Mouse (Mus musculus) retina, postnatal 1 day (tissue): ENCODE results near the gene Sim2.

Experiments used
- DNase-seq: peaks from one replicate; pipeline ENCODE4 v3.0.0-alpha.2; 2012

The Sim2 gene

DNA sequence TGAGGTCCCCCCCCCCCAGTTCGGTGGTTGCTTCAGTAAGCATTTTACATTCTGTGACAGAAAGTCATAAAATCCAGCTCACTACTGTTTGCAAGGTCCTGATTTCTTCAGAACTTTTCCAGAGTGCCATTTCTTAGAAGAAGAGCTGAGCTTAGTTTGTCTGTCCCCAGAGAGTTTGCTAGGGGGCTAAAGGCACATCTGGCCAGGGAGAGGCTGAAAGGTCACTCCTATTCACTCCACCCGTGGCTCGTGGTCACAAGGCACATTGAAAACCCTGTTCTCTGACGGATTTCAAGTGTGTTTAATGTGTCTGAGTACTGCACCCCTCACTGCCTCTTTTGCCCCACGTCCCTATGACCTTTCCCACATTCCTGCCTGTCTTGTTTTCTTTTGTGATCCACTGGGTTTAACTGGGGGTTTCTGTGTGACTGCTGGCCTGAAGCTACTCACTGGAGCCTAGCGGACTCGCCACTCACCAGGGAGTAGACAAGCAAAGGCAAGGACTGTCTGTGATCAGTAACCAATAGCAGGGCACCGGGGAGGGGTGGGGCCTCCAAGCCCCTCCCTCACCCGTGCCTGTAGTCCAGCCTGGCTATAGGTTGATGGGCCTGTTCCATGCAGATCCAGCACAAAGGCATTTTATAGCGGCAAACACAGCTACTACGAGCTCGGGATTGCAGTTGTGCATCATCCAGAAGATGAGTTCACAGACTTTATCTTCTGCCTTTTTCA lies 13.2 kb downstream of the Sim2 start:
- DNase-seq = peak; percentile 61

DNA sequence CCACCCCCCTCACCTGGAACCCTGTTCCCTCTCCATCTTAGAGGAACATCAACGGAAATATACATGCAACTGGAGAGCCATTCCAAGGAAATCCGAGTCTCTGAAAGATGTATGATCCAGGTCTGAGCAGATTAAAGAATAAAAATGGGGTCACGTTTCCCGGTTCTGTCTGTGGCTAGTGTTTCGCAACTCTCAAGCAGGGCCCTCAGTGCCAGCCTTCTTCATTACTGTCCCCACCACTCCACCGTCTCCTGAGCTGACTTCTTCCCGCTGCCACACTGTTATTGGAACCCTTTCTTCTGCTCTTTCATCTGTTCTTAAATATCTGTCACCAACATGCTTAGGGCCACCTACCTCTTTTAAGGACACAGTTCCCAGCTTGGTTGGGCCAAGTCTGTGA lies 28.4 kb downstream of the Sim2 start:
- no peak for DNase-seq

GRCm38 (mm10) chr16:94114693-94115092 lies 30.0 kb downstream of the Sim2 start:
- DNase-seq = no peak

GRCm38 (mm10) chr16:94117333-94117732 lies 32.6 kb downstream of the Sim2 start:
- no peak for DNase-seq

DNA sequence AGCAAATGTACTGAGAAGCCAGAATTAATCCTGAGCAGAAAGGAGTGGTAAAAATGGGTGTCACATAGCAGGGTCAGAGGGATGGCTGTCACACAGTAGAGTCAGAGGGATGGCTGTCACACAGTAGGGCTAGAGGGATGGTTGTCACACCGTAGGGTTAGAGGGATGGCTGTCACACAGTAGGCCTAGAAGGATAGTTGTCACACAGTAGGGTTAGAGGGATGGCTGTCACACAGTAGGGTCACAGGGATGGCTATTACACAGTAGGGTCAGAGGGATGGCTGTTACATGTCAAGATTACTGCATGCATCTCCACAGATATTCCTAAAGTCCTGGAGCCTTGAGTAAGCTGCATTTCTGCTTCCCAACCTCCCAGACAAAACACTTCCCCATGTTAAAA lies 33.7 kb downstream of the Sim2 start:
- DNase-seq = no peak

DNA sequence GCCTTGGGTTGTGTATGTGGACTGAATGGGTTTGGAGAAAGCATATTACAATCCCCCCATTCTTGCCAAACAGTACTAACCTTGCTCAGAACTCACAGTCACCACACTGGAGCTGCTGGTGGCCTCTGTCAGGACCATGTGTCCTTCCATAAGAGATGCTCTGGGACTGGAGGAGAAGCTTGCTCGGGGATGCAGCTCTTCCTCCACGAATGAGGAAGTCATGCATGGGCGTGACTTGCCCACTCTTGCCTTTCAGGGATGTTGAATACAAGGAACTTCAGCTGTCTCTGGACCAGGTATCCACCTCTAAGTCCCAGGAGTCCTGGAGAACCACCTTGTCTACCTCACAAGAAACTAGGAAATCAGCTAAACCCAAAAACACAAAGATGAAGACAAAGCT lies 37.6 kb downstream of the Sim2 start:
- DNase-seq = no peak

DNA sequence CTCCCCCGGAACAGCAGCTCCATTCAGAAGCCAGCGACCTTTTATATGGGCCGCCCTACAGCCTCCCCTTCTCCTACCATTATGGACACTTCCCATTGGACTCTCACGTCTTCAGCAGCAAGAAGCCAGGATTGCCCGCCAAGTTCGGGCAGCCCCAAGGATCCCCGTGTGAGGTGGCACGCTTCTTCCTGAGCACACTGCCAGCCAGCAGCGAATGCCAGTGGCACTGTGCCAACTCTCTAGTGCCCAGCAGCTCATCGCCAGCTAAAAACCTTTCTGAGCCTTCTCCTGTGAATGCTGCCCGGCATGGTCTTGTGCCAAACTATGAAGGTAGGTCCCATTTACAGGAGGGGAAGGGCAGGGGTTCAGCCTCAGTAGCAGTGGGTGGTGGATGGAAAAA lies 38.5 kb downstream of the Sim2 start:
- peak; percentile 54 for DNase-seq

GRCm38 (mm10) chr16:94125172-94125981 lies 40.6 kb downstream of the Sim2 start:
- DNase-seq = peak; percentile 52

DNA sequence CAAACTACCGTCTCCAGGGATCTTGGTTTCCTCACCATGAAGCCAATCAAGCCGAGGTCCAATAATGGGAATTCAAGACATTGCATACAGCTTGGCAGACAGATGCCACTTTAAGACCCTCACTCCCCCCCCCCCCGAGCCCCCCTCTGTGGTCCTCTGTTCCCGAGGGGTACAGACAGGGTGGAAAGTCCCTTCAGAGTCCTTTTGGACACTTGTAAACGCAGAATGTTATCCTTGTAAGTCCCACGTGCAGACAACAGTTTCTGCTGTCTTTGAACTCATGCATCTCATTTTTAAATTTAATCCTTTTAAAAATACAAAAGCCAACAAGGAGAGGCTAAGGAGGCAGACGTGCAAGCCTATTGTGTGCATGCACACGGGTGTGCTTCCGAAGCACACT lies 41.5 kb downstream of the Sim2 start:
- no peak for DNase-seq

DNA sequence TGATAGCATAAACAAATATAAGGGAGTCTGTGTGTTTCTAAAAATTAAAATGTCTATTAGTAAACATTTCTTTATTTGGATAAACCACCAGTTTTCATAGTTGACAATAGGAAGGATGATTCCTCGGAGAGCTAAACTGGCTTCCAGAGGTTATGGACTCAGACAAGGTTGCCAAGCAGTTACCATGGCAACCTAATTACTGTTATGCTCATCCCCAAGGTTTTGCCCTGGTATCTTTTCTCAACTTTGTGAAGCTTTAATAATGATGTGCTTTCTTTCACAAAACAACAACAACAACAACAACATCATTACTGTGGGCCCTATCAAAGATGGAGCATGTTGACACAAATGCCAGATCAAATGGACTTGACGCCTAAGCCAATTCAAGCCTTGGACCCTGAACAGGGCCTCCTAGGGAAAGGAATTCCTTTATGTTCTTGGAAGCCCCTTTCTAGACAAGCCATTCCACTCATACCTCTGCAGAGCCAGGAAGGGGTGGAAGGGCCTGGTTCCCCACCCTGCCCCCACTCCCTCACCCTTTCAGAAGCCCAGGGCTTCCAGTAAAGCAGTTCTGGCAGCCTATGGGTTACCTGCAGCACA lies 43.6 kb downstream of the Sim2 start:
- DNase-seq = no peak

DNA sequence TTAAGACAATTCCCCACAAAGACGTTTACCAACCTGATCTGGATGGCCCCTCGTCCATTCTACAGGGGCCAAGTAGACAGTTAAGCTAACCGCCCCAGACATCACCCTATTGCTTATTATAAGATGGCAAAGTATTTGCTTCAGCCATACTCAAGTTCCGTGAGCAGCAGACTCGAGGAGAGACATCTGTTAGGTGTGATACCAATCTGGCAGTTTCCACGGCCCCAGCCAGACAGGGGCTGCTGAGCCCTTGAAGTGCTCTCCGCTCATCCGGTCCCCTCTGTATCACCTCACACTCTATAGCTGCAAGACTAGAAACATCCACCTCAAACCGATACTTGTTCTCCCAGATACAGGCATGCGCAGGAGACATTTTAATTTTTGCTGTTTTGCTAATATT lies 49.5 kb downstream of the Sim2 start:
- no peak for DNase-seq

DNA sequence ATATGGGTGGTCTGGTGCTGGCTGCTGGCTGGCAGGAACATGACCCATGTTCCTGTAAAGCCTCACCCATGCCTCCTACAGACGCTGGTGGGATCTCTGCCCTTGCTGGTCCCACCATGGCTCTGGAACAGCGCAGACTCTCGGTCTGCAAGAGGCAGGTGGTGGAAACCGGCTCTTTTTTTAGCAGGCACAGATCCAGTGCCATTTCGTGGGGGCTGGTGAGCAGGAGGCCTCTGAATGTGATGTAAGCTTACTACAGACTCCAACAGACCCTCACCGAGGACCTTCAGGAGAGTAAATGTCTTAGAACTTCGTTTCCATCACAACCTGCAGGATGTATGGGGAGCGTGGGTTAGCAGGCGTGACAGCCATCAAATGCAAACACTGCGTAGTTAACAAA lies 56.0 kb downstream of the Sim2 start:
- DNase-seq = no peak

- peak; percentile 50 for DNase-seq
Observed at GRCm38 (mm10) chr16:94143325-94143724, 58.6 kb downstream of the Sim2 start.

DNA sequence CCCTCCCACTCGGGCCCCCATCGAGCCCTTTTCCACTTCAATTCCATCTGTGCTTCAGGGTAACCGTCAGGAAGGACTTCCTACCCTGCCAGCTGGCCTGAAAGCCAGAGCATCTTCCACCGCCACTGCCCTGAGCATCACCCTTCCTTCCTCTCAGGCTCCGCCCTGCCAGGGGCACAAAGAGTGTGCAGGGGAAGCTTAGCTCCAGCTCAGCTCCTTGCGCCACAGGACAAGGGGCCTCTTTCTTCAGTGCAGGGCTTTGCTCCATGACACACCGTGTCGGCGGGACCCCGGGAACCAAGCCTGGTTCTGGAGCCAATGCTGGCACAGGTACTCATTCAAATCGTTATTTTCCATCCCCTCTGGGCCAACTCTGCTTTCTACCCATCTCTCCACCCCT lies 63.4 kb downstream of the Sim2 start:
- DNase-seq = peak; percentile 60

DNA sequence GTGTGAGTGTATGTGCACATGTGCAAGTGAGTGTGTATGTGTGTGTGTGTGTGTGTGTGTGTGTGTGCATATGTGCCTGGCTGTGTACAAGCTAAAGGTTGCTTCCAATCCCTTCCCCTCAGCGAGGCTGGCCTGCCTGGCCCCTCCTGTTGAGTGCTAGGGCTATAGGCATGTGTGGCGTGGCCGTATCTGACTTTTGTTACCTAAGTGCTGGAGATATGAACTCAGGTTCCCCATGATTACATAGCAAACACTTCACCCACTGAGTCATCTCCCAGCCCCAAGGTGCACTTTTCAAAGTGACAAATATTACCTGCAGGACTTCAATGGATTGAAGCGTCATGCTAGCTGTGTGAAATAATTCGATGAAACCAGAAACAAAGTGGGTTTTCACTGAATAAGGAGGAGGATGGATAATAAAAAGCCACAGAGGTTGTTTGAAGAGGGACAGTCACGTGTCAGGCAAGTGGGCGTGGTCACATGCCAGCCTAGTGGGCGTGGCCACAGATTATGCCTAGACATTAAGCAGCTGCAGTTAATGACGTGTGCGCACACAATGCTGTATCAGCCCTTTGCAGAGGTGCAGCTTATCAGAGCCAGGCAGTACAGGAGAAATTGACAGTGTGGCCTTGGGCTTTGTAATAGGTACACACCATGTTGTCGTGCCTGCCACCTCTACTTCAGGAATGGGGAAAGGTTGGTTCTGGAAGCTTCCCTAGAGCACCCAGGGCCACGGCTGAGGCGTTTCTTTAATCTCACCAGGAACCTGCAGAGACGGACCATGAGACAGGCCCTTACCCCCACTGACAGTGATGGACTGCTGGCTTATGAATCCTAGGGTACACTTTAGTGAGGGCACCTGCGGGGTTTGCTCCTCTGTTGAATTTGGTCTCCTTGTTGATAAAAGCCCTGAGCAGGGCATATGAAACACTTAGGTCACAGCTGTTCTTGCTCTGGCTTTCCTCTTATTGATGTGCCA lies 65.7 kb downstream of the Sim2 start:
- peak; percentile 46 for DNase-seq

- DNase-seq = peak; percentile 81
Observed at GRCm38 (mm10) chr16:94155041-94155653, 70.4 kb downstream of the Sim2 start.

DNA sequence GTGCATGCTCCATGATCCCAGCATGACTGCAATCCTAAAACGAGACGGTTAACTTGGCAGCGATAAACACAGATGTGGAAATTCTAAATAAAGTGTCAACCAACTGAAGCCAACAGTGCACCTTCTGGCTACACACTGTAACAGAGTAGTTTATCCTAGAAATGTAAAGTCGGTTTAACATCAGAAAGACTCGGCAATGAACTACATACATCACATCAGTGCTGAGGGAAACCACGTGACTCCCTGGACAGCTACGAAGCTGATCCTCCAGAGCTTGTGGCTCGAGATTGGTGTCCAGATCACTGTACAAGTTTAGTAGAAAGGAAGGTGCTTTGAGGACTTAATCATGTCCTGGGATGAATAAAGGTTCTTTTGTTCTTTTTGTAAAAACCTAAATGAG lies 73.1 kb downstream of the Sim2 start:
- DNase-seq = no peak

DNA sequence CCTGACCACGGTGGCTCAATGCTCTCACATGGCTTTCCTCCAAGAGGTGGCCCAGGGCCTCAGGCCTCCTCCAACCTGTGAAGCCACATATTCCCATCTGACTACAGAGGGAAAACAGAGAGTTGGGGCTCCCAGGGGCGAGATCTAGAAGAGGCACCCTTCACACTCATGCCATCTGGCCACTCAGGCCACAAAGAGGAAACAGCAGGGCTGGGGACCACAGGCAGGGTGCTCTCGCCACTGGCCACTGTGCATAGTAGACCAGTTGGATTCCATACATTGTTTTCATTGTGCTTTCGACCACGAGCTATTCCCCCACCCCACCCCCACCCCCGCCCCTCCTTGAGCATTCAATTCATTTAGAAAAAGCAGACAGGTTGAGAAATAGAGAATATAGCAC lies 77.3 kb downstream of the Sim2 start:
- no peak for DNase-seq

DNA sequence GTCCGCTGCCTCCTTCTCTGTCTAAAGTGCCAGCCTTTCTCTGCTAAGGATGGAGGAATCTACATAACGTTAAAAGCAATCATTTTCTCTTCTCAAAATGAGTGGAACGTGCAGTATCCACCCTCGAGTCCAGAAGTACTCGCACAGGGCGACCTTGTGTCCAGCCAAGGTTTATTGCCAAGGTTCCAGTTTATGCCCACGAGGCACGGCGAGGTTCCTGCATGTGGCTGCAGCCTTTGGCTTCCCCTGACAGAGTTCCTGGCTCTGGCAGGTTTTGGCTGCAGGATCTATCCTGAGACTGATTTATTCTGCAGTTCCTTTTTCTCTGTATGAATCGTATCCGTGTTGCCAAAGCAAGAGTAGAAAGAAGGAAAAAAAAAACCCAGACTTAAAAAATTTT lies 78.3 kb downstream of the Sim2 start:
- DNase-seq = no peak

DNA sequence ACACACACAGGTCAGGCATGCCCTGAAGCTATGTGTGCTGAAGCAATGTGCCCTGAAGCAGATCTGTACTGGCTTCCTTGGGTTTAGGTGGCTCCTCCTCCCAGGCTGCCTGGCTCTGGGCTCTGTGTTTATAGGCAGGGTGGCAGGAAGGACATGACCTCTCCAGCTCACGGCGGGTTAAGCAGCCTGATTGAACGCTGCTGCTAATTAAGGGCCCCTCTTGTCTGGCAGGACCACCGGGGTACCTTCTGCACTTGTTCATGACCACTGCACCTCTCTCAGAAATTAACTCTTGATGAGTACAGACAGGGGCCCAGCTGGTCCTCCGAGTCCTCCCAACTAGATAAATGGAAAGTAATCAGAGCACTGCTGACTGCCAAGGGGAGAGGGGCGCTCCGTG lies 79.5 kb downstream of the Sim2 start:
- peak; percentile 78 for DNase-seq

DNA sequence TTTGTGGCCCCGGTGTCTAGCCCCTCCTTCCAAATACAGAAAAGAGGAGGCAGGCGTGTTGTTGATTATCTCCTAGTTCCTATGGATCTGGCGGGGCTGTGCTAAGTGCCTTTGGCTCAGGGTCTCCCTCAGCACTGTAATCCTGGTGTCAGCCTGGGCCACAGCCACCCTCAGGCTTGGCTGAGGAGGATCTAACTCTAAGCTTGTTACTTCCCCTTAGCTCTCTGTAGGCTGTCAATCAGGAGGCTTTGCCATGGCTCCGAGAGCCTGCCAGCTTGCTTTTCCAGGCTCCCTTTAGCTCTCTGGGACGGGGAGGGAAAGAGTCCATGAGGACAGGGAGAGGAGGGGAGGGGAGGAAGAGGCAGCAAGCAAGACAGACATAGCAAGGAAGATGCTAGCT lies 80.2 kb downstream of the Sim2 start:
- peak; percentile 83 for DNase-seq
